Comparison of ENCODE assay signal across 8 mouse cellular contexts in genomic region chr19:25635622-25636244, GRCm38 (mm10). TPM values are rescaled to one million over a fixed set of nuclear protein-coding genes. Genes with fewer than 3 reads are reported as not detected.
DNase-seq lines count a peak whose midpoint lies in the region; ATAC-seq and TF ChIP-seq lines count a peak whose summit lies in the region.

No protein-coding gene starts in this region.

- H3K36me3 ChIP-seq in intestine, postnatal 0 days (ENCODE audit: control insufficient read depth, insufficient read depth): no peaks in the 10 kb centered on the region
- H3K36me3 ChIP-seq in midbrain, embryonic 11.5 days (ENCODE audit: control insufficient read depth, insufficient read depth, low read length): no peaks in the 10 kb centered on the region
- H3K36me3 ChIP-seq in stomach, embryonic 14.5 days (ENCODE audit: control insufficient read depth, insufficient read depth, low read length): no peaks in the 10 kb centered on the region

- DNase-seq in thymus, postnatal 0 days (ENCODE audit: low spot score): peak; percentile 33
- DNase-seq in thymus, postnatal 25 days: no peak
- DNase-seq in embryo, embryonic 11 days: peak; percentile 89
- peak; percentile 54 to 64 for DNase-seq in gastrocnemius, postnatal 4 days (ENCODE audit: low spot score in 2 of 2)
- peak; percentile 50 to 56 for DNase-seq in left cerebral cortex, postnatal 36 days (ENCODE audit: low spot score in 2 of 2)
- peak; percentile 98 for DNase-seq in midbrain, embryonic 11.5 days (ENCODE audit: low spot score, missing footprints)

- intact Hi-C loops in left cerebral cortex, postnatal 36 days (cut with DNase I): loop anchor here (5.0 kb wide), 1 partner anchor 673 kb away; the partner anchor contains the start of gene Cbwd1

- ATAC-seq in intestine, postnatal 0 days: no peak
- ATAC-seq in midbrain, embryonic 11.5 days (ENCODE audit: low FRiP score): peak; percentile 77
- ATAC-seq in stomach, embryonic 14.5 days (ENCODE audit: insufficient number of reproducible peaks, insufficient read depth, low FRiP score, low read depth): no peak; the same call in 1 of the 2 replicates

- 0 out of 2 replicates have a peak, but pooled peaks cover 4% of the 10 kb centered on the region for H3K27me3 ChIP-seq in intestine, postnatal 0 days (replicated peaks; ENCODE audit: control insufficient read depth, insufficient read depth, low read length)
- no peaks in the 10 kb centered on the region for H3K27me3 ChIP-seq in midbrain, embryonic 11.5 days (ENCODE audit: control insufficient read depth, insufficient read depth, low read length)
- H3K27me3 ChIP-seq in stomach, embryonic 14.5 days (ENCODE audit: control insufficient read depth, insufficient read depth, low read length): no peaks in the 10 kb centered on the region

- H3K4me1 ChIP-seq in intestine, postnatal 0 days (replicated peaks; ENCODE audit: control insufficient read depth, insufficient read depth, low read length): no peaks in the 10 kb centered on the region
- peaks cover 1% of the 10 kb centered on the region; the same call in 1 of the 2 replicates for H3K4me1 ChIP-seq in midbrain, embryonic 11.5 days (ENCODE audit: control insufficient read depth, insufficient read depth, low read length)
- H3K4me1 ChIP-seq in stomach, embryonic 14.5 days (ENCODE audit: control insufficient read depth, insufficient read depth, low read length): no peaks in the 10 kb centered on the region

- H3K27ac ChIP-seq in intestine, postnatal 0 days (ENCODE audit: low read depth, low read length): no peak overlapping the region
- no peak overlapping the region for H3K27ac ChIP-seq in midbrain, embryonic 11.5 days (ENCODE audit: low read depth, low read length)
- no peak overlapping the region for H3K27ac ChIP-seq in stomach, embryonic 14.5 days (ENCODE audit: low read length)

- H3K4me3 ChIP-seq in intestine, postnatal 0 days (ENCODE audit: low read depth, low read length): no peak overlapping the region
- H3K4me3 ChIP-seq in midbrain, embryonic 11.5 days (ENCODE audit: low read depth, low read length): peak overlapping the region; percentile 21
- H3K4me3 ChIP-seq in stomach, embryonic 14.5 days (ENCODE audit: low read depth, low read length): peak overlapping the region; percentile 14; the same call in 1 of the 2 replicates

- WGBS in intestine, postnatal 0 days: 15% methylated on average over 22 of the region's 22 CpGs
- 18% methylated on average over 22 of the region's 22 CpGs for WGBS in midbrain, embryonic 11.5 days
- 11% methylated on average over 22 of the region's 22 CpGs for WGBS in stomach, embryonic 14.5 days

- peak overlapping the region; percentile 44 for H3K4me2 ChIP-seq in intestine, postnatal 0 days (replicated peaks; ENCODE audit: low read depth)
- H3K4me2 ChIP-seq in midbrain, embryonic 11.5 days: peak overlapping the region; percentile 33
- peak overlapping the region; percentile 35 for H3K4me2 ChIP-seq in stomach, embryonic 14.5 days (replicated peaks; ENCODE audit: low read depth, low read length)

- peak; percentile 97 for TF ChIP-seq CTCF in intestine, postnatal 0 days (IDR thresholded peaks at IDR 0.05; ENCODE audit: low read depth)

- H3K9ac ChIP-seq in intestine, postnatal 0 days (ENCODE audit: low read depth, low read length): no peak overlapping the region
- H3K9ac ChIP-seq in midbrain, embryonic 11.5 days (ENCODE audit: low read length): peak overlapping the region; percentile 43; the same call in 1 of the 2 replicates
- H3K9ac ChIP-seq in stomach, embryonic 14.5 days (replicated peaks; ENCODE audit: low read depth, low read length): no peak overlapping the region

- no peaks in the 10 kb centered on the region for H3K9me3 ChIP-seq in intestine, postnatal 0 days (ENCODE audit: control insufficient read depth)
- H3K9me3 ChIP-seq in midbrain, embryonic 11.5 days (ENCODE audit: control insufficient read depth, low read length): no peaks in the 10 kb centered on the region
- no peaks in the 10 kb centered on the region for H3K9me3 ChIP-seq in stomach, embryonic 14.5 days (ENCODE audit: control insufficient read depth, low read depth, low read length)

RNA-seq across cellular contexts. Expression of gene Dmrt3, which starts 25.6 kb away (rescaled TPM):
- 2.0 and 2.3 TPM in 2 replicates for polyA plus RNA-seq in thymus, postnatal 0 days (2015; fragmentation: Nextera tagmentation; extraction: Ambion mirVana)
- not detected for total RNA-seq in gastrocnemius, postnatal 4 days (2021)
- 0.08 TPM in 1 of 2 replicates, not detected in the other for polyA plus RNA-seq in intestine, postnatal 0 days (2015; fragmentation: Nextera tagmentation; extraction: Ambion mirVana)
- not detected for total RNA-seq in left cerebral cortex, postnatal 36 days (2021)
- 0.43 and 1.3 TPM in 2 replicates for polyA plus RNA-seq in midbrain, embryonic 11.5 days (2014; fragmentation: Nextera tagmentation; extraction: Ambion mirVana)
- polyA plus RNA-seq in stomach, embryonic 14.5 days (2014; fragmentation: Nextera tagmentation; extraction: Ambion mirVana): 1.0 and 1.9 TPM in 2 replicates

RNA-seq across cellular contexts. Expression of gene Dmrt2, which starts 36.5 kb away (rescaled TPM):
- polyA plus RNA-seq in thymus, postnatal 0 days (2015; fragmentation: Nextera tagmentation; extraction: Ambion mirVana): 20.9 and 22.9 TPM in 2 replicates
- total RNA-seq in gastrocnemius, postnatal 4 days (2021): 10 to 100 TPM; 11.4 to 13.9 TPM
- 0.07 and 0.16 TPM in 2 replicates for polyA plus RNA-seq in intestine, postnatal 0 days (2015; fragmentation: Nextera tagmentation; extraction: Ambion mirVana)
- total RNA-seq in left cerebral cortex, postnatal 36 days (2021): 1 to 10 TPM; 1.7 to 1.9 TPM
- polyA plus RNA-seq in midbrain, embryonic 11.5 days (2014; fragmentation: Nextera tagmentation; extraction: Ambion mirVana): 0.20 TPM in 1 of 2 replicates, not detected in the other
- 1.9 and 2.1 TPM in 2 replicates for polyA plus RNA-seq in stomach, embryonic 14.5 days (2014; fragmentation: Nextera tagmentation; extraction: Ambion mirVana)
